Mouse (Mus musculus) left cerebral cortex, postnatal 10 days (tissue): ENCODE results near the gene Arid4b. TPM values are rescaled to one million over a fixed set of nuclear protein-coding genes. Genes with fewer than 3 reads are reported as not detected.

Experiments used
- DNase-seq, 2 experiments: peaks; one replicate each; pipeline ENCODE4 v3.0.0; 2021 to 2022; ENCODE audit warnings: low spot score in 2 of 2, mixed read lengths in 1 of 2; ENCODE audit errors: extremely low spot score in 1 of 2
- intact Hi-C: fragments of 180-260 bp; cut with DNase I; formaldehyde crosslinking; loops from one replicate; pipeline ENCODE4 v1.15.1; 2025
- total RNA-seq, 2 experiments: library from RNA; stranded (reverse); gene quantifications; 2 replicates each; pipeline ENCODE4 v1.2.3; 2021

Gene Arid4b
- total RNA-seq, 2 experiments from 2014 or later = 41.6 to 46.0 TPM

GRCm38 (mm10) chr13:14049878-14050277, 13.2 kb upstream of the Arid4b start:
- DNase-seq = no peak
- intact Hi-C loops = loop anchor here (10.0 kb wide), 1 partner anchor 45 kb away; no protein-coding TSS in a partner anchor

- DNase-seq = no peak
- intact Hi-C loops = loop anchor here (10.0 kb wide), 1 partner anchor 52 kb away; no protein-coding TSS in a partner anchor
Measured at GRCm38 (mm10) chr13:14056801-14057200, 6.2 kb upstream of the Arid4b start.

GRCm38 (mm10) chr13:14059582-14059981, 3.5 kb upstream of the Arid4b start:
- DNase-seq = no peak
- intact Hi-C loops = loop anchor here (10.0 kb wide), 1 partner anchor 55 kb away; no protein-coding TSS in a partner anchor

- intact Hi-C loops = loop anchor here (10.0 kb wide), 1 partner anchor 552 kb away; the partner anchor contains the start of genes Mrpl32 and Psma2
- no peak for DNase-seq
Measured at GRCm38 (mm10) chr13:14062209-14063012, 621 bp upstream of the Arid4b start.

- DNase-seq = no peak
- intact Hi-C loops = loop anchor here (10.0 kb wide), 1 partner anchor 551 kb away; the partner anchor contains the start of genes Mrpl32 and Psma2
Measured at GRCm38 (mm10) chr13:14063942-14064271, 875 bp downstream of the Arid4b start.

GRCm38 (mm10) chr13:14064341-14065027, 1.5 kb downstream of the Arid4b start:
- peak; percentile 11 to 63 for DNase-seq
- intact Hi-C loops = loop anchor here (10.0 kb wide), 1 partner anchor 550 kb away; the partner anchor contains the start of genes Mrpl32 and Psma2

GRCm38 (mm10) chr13:14065028-14065380, 2.0 kb downstream of the Arid4b start:
- intact Hi-C loops = loop anchor here (10.0 kb wide), 1 partner anchor 550 kb away; the partner anchor contains the start of genes Mrpl32 and Psma2
- DNase-seq = no peak

GRCm38 (mm10) chr13:14065701-14066100, 2.7 kb downstream of the Arid4b start:
- intact Hi-C loops = loop anchor here (10.0 kb wide), 1 partner anchor 549 kb away; the partner anchor contains the start of genes Mrpl32 and Psma2
- DNase-seq = no peak

GRCm38 (mm10) chr13:14068035-14068434, 5.0 kb downstream of the Arid4b start:
- no peak for DNase-seq
- intact Hi-C loops = loop anchor here (10.0 kb wide), 1 partner anchor 547 kb away; the partner anchor contains the start of genes Mrpl32 and Psma2

- intact Hi-C loops = loop anchor here (10.0 kb wide), 1 partner anchor 546 kb away; the partner anchor contains the start of genes Mrpl32 and Psma2
- no peak for DNase-seq
Measured at GRCm38 (mm10) chr13:14069291-14069690, 6.3 kb downstream of the Arid4b start.

GRCm38 (mm10) chr13:14074371-14074770, 11.3 kb downstream of the Arid4b start:
- intact Hi-C loops = no loop called here
- no peak for DNase-seq

GRCm38 (mm10) chr13:14075326-14075725, 12.3 kb downstream of the Arid4b start:
- no peak for DNase-seq
- intact Hi-C loops = no loop called here

- intact Hi-C loops = no loop called here
Measured at GRCm38 (mm10) chr13:14088669-14089068, 25.6 kb downstream of the Arid4b start.

GRCm38 (mm10) chr13:14103026-14103425, 40.0 kb downstream of the Arid4b start:
- DNase-seq = no peak

More at GRCm38 (mm10) chr13:14088669-14089068, 25.6 kb downstream of the Arid4b start:
- DNase-seq = no peak

GRCm38 (mm10) chr13:14110154-14110873, 47.3 kb downstream of the Arid4b start:
- intact Hi-C loops = no loop called here

More at GRCm38 (mm10) chr13:14103026-14103425, 40.0 kb downstream of the Arid4b start:
- intact Hi-C loops = no loop called here

GRCm38 (mm10) chr13:14111146-14111545, 48.1 kb downstream of the Arid4b start:
- no peak for DNase-seq
- intact Hi-C loops = no loop called here

More at GRCm38 (mm10) chr13:14110154-14110873, 47.3 kb downstream of the Arid4b start:
- no peak for DNase-seq

GRCm38 (mm10) chr13:14113746-14114528, 50.9 kb downstream of the Arid4b start:
- intact Hi-C loops = no loop called here

GRCm38 (mm10) chr13:14115805-14116204, 52.8 kb downstream of the Arid4b start:
- DNase-seq = no peak
- intact Hi-C loops = no loop called here

More at GRCm38 (mm10) chr13:14113746-14114528, 50.9 kb downstream of the Arid4b start:
- DNase-seq = no peak
